Mouse (Mus musculus) kidney, adult 11 months (tissue): ENCODE data around the gene Ttc7b.

Source experiments
- DNase-seq: peaks from one replicate; pipeline ENCODE4 v3.0.0; 2022

Gene Ttc7b

GRCm38 (mm10) chr12:100483054-100483453 lies 37.6 kb downstream of the Ttc7b start:
- DNase-seq = no peak

DNA sequence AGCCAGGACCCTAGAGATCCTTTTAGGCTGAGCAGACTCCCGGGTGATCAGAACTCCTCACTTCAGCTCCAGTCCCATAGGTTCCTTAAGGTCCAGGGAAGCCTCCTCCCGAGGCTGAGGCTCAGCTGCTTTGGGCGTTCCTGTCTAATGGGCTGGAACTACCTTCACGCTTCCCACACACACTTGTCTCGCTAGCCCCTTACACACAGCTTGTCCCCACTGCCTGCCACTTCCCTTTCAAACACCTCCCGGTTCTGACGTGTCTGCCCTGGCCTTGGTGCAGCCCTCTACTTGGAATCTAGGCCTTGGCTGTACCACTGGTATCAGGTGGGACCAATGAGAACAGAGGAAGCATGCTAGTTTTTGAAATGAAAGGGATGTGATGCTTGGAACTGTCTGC lies 38.4 kb downstream of the Ttc7b start:
- DNase-seq = no peak

- no peak for DNase-seq
Measured at GRCm38 (mm10) chr12:100481443-100482026, 39.1 kb downstream of the Ttc7b start.

DNA sequence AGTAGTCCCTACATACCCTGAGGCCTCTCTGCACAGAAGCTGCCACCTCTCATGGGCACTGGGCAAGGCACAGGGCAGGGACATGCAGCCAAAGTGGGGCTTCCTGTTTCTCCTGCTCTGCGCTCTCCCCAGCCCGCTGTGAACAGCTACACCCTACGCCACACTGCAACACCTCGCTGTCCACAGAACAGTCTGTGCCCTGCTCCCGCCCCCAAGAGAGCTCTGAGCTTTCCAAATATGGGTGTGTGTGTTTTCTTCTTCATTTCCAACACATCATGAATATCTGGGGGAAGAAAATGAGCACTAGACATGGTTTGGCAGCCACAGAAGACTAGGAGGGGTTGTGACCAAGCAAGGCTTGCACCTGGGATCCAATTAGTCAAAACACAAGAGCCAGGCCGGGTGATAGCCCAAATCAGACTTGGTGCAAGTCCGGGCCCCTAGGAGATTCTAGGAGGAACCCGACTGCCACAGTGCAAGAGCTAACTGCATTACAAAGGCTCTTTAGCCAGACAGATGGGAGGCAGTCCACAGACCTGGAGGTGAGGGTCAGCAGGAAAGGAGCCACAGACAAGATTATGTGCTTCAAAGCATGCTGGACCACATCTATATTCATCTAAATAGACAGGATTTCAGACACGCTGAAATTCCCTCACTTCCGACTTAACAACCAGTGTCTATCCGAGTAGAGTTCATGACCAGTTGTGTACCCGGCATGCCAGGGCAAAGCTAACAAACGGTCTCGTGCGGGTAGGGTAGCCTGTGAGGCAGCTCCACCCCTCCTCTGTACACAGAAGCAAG lies 39.8 kb downstream of the Ttc7b start:
- no peak for DNase-seq

DNA sequence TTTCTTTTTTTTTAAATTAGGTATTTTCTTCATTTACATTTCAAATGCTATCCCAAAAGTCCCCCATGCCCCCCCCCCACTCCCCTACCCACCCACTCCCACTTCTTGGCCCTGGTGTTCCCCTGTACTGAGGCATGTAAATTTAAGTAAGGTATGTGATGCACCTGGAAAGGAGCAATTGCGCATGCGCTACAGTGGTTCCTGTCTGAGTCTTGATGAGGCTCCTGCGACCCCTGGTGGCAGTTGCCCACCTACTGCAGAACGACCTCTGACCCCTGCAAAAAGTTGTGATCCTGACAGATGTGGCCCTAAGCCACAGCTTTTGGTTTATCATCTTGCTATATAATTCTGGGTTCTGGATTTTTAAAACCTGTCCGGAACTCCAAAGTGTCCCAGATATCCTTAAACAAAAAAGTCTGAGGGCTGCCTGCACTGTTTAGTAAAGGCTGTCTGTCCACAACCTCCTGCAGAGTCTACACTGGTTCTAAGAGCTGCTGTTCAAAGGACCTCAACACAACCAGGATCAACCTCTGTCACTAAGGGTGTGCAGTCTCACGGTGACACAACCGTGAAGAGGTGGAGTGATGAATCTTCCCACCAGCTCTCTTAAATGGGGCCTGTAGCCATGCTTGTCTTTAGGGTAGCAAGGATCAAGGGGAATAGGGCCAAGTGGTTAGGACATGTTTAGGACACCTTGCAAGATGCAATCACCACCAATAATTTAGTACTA lies 40.6 kb downstream of the Ttc7b start:
- peak; percentile 52 for DNase-seq

DNA sequence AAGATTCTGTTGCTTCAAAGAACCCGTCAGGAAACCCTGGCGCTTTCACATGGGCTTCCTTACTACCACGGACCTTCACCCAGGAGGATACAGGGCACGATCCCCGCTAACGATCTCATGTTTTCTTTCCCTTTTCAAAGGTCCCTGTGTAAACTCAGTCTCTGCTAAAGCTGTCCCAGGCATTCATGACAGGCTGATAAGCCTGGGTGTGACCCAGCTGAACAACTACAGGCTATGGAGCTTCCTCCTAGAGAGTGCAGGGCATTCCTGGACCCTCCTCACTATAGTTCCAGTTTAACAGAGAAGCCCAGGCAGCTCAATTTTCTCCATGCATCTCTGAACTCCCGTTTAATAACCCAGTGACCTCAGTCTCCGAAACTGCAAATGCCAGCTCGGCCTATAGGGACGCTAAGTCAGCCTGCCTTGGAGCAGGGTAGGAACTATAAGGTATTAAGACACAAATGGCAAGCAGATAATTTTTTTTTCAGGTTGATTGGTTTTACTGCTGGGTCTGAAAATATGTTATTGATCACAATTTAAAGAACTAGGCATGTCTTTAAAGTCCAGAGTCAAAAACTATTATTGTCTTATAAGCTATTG lies 41.3 kb downstream of the Ttc7b start:
- DNase-seq = no peak

DNA sequence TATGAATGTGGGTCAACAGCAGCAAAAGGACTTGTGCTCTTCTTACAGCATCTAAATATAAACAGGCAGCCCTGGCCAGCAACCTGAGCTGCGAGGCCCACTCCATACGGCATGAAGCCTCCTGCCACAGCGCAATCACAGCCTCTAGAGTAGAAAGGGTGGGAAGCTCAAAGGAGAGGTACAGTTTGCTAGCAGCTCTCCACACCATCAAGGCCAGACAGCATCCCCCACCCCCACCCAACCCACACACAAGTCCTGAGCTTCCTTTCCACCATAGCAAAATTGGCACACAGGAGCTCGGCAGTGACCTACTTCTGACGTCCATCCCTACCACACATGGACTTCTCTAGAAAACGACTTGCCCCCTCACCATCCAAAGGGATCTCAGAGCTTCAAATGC lies 42.0 kb downstream of the Ttc7b start:
- no peak for DNase-seq

DNA sequence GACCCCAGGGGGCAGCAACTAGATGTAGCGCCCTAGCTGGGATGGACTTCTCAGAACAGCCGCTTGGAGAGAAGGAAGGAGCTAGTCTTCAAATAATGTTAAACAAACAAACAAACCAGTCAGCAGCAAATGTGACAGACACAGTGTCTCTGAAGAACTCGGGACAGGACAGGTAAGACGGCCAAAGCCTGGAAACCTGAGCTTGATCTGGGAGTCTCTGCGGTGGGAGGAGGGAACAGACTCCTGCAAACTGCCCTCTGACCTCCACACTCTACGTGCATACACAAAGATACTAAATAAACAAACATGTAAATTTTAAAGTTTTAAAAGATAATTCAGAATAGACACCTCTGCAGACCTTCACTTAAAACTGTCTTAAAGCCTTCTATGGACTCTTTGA lies 42.5 kb downstream of the Ttc7b start:
- no peak for DNase-seq

DNA sequence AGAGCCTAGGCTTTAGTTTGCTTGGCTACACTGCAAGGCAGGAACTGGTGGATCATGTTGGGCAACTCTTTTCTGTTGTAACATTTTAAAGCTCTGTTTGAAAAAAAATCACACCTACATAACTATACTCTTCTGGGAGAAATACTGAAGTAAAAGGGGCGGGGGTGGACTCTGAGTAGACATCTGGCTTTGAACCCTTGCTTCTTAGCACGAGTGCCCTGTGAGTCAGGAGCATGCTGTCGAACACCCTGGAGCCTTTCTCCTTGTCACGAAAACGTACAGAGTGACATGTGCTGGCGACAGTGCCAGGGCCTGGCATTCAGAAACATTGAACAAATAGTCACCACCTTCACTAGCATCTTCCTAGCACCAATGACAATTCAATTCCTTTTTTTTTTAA lies 43.2 kb downstream of the Ttc7b start:
- no peak for DNase-seq

- no peak for DNase-seq
Measured at GRCm38 (mm10) chr12:100476351-100476750, 44.3 kb downstream of the Ttc7b start.

- no peak for DNase-seq
Measured at GRCm38 (mm10) chr12:100475489-100475888, 45.1 kb downstream of the Ttc7b start.

DNA sequence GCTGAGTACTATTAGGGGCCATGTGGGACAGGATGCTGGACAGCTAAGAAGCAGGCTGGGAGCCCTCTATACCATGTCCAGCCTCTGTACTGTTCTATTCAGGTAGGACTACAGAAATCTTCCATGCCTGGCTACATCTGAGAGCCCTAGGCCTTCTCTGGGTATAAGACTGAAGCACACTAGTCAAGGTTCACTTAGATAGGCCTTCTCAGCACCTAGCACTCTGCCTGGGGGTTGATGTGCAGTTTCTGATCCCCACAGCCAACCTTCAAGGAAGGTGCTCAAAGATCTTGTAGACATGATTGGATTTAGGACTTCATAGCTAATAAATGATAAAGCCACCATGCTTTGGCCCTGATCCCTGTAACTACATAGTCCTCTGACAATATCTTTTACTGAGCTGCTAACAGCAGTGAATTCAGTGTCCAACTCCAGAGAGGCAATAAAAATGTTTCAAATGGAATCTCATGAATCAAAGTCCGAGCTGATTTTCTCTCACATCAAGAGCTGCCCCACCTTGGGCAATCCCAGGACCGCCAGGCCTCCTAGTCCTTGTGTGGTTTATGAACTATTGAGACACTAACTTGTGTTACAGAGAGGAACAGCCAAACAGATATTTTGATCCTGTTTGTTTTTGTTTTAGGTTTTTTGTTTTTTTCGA lies 45.8 kb downstream of the Ttc7b start:
- DNase-seq = no peak

DNA sequence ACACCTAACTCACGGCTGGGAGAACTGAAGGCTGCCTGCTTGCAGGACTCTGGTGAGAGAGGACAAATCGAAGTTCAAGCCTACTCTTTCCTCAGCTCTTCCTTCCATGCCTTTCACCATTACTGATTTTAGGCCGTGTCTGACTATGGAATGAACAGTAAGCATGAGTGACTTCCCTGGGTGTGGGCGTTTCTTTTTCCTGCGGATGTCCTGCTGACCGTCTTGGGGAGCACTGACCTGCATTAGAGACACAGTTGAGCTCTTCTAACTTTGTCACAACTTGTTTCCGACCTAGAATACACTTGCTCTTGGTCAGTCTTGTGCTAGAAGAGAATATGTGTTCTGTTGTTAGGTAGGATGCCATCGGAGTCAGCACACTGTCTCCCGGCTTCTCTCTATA lies 50.3 kb downstream of the Ttc7b start:
- no peak for DNase-seq

DNA sequence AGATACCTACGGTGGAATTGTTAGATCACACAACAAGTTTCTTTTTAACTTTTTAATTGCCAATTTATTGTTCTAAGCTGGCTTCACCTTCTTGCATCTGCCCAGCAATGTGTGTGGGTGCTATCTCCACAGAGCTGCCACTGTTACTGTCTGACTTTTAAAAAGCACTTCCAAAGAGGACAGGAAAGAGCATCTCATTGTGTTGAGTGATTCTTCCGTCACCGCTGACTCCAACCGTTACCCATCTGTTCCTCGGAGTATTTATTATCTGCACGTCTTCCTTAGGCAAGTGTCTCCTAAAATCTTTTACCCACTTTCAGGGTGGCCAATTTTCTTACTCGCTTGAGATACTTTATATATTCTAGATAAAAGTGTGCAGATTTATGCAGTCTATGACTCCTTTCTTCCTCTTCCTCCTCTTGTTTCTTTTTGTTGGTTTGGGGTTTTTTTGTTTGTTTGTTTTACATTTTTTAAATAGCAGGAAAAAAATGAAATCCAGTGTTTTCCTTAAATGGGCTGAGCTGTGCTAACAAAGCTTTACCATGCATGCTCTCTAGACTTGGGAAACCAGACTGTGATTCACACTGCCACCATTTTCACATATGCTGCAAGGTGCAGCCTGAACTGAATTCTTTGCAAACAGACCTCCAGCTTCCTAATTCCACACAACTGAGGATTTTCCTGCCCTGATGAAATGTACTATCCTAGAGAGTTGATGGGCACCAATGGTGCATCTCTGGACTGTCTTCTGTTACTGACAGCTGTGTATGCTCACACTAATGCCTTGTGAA lies 50.9 kb downstream of the Ttc7b start:
- no peak for DNase-seq

DNA sequence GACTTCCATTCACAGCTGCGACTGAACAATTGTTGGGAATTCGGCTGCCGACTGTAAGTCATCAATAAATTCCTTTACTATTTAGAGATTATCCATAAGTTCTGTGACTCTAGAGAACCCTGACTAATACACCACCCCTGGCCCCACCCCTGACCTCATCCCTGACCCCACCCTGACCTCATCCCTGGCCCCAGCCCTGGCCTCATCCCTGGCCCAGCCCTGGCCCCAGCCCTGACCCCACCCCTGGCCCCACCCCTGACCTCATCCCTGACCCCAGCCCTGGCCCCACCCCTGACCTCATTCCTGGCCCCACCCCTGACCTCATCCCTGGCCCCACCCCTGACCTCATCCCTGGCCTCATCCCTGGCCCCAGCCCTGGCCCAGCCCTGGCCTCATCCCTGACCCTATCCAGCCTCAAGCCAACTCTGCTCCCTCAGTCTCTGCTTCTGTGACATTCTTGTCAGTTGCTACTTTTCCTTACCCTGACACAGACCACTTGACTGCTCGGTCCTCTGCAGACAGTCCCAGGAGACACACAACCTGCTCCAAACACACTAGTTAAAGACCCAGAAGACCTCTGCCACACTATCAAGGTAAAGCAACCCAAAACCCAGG lies 55.4 kb downstream of the Ttc7b start:
- DNase-seq = no peak

DNA sequence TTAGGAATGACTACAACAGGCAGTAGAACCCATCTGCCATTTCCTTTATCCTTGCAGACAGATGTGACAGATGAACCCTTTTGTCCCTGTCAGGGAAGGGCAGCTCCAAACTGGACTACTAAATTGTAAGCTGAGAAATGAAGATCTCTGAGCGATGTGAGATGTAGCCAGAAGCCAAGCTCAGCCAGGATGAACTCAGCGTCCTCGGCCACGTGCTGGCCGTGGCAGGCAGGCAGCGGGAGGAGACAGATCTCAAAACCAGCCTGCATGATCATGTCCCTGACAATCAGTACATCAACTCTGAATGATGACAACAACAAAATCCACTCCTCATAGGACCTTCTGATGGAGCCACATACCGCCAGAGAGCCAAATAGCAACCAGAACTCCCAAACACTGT lies 62.9 kb downstream of the Ttc7b start:
- no peak for DNase-seq

DNA sequence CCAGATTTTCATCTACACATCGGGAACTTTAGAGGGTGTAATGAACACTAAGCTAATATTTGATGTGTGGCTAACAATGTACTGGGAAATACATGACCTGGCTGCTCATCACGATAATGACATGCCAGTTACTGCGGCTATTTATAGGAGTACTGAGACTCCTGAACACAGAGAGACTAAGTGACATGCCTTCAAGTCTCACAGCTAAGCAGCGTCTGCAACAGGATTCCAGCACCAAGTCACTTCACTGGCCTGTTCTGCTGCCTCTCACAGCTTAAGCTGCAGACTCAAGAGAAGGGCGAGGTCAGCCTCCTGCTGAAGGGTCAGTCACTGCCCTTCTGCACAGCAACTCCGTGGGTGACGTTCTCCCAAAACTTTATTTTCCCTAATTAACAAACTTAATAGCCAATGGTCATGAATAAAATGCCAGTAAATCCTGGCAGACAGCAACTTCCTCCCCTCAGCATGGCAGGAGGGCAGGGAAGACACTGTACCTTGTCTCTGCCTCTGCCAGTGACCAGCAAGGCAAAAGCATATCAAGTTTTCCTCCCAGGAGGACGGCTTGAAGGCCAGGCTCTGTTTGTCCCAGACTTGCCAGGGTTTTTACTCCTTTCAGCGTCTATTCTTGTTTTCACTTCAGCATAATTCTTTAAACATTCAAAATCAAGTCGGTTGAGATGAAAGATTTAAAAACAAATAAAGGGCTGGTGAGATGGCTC lies 64.2 kb downstream of the Ttc7b start:
- no peak for DNase-seq

DNA sequence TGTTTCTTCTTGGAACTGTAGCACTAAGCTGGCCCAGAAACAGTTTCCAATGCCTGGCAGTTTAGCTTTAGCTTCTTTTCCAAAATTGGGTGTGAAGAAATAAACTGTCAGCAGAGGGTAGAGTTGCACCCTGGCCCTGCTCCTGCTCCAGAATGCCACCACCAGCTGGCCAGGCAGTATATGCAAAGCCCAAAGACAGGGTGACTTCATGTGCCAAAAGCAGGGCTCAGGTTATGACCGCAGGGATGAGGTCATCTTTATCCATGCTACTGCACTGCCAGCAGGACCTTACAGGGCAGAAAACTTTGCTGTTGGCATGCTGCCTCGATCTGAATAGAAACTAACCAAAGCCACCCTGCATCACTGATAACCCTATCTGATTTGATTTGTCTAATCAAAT lies 65.2 kb downstream of the Ttc7b start:
- peak; percentile 5 for DNase-seq

GRCm38 (mm10) chr12:100447701-100448277 lies 72.8 kb downstream of the Ttc7b start:
- DNase-seq = no peak

GRCm38 (mm10) chr12:100447161-100447560 lies 73.5 kb downstream of the Ttc7b start:
- peak; percentile 17 for DNase-seq

DNA sequence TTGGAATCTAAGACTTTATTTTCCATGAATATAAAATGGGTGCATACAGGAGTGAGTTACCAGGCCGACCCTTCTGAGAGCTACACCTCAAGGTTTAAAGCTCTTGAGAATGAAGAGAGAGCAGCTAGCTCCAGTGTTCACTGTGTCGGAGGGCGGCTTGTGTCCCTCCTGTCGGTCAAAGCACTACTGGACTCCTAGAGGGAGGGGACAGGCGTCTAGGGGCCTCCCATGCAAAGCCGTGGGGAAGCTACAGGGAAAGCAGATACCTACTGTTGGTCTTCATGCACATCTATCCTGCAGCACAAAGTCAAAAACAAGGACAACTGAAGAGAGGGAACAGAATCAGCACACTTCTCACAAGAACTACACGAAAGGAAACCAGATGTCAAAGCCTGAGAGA lies 74.9 kb downstream of the Ttc7b start:
- no peak for DNase-seq
